Mouse (Mus musculus) embryonic stem cell, embryonic (primary cell): ENCODE data around the gene Polr3h.
"Not testable (repeated sequence)": the region's sequence is repeated elsewhere in the genome, so short reads cannot be mapped to it uniquely, and the experiment has no call there.

Experiments
- CTCF ChIA-PET, 4 experiments: fragments of 300-600 bp in 2 of 4; fragments of 350-600 bp in 2 of 4; sonication (Branson Sonifier 250); formaldehyde crosslinking; loops; one replicate each; lab custom pipeline; 2022; ENCODE audit warnings: inconsistent platforms in 2 of 4; lab: Charles Lee
- POLR2A ChIA-PET, 4 experiments: fragments of 300-600 bp in 2 of 4; fragments of 350-600 bp in 2 of 4; sonication (Branson Sonifier 250); formaldehyde crosslinking; loops; one replicate each; lab custom pipeline; 2022; ENCODE audit warnings: antibody characterized with exemption in 4 of 4, inconsistent platforms in 1 of 4; lab: Charles Lee

Gene Polr3h

DNA sequence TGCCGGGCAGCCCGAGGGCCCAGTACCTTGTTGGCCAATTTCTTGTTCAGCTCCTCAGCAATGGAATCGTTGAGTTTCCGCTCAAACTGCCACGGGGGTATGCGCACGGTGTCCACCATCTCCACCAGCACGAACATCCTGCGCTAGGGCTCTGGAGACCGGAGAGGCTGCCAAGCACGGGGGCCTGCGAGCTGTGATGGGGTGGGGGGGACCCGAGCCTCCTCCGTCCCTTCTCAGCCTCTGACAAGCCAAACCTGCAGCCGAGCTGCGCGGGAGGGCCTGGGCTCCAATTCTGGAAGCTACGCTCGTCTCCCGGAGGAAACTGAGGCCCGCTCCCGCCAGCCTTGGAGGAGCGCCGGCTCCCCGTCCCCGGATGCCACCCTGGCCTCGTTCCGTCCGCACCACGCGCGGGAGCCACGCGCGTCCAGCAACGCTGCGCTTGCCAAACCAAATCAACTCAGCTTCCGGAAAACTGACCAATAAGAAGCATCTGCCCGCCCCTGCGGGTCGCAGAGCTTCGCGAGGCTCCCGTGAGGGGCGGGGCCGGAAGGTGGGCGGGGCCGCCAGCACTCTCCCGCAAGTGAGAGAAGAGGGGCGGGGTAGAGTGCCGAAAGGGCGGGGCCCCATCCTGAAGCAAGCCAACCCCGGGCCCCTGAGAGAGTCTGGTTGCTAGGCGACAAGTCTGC lies at the start of gene Polr3h:
Gene Polr3h, minus strand, starts transcription at position 481 of the 686 bp plus-strand sequence.
- ChIA-PET CTCF (interaction anchor here (0.5 to 3.2 kb wide), 38 partner anchors 8 to 478 kb away, joined by 3 to 16 read pairs (median 4); partner anchors contain the start of genes Pmm1 (in 3 of the 4), Csdc2 (in 2 of the 4), Rangap1 (in 1 of the 4) and Tef (in 1 of the 4)), POLR2A (interaction anchor here (0.5 to 3.8 kb wide), 116 partner anchors 8 to 1216 kb away, joined by 3 to 37 read pairs (median 4); partner anchors contain the start of genes Csdc2 (in 3 of the 4), Pmm1 (in 3 of the 4), Aco2 (in 2 of the 4) and Phf5a (in 2 of the 4))

DNA sequence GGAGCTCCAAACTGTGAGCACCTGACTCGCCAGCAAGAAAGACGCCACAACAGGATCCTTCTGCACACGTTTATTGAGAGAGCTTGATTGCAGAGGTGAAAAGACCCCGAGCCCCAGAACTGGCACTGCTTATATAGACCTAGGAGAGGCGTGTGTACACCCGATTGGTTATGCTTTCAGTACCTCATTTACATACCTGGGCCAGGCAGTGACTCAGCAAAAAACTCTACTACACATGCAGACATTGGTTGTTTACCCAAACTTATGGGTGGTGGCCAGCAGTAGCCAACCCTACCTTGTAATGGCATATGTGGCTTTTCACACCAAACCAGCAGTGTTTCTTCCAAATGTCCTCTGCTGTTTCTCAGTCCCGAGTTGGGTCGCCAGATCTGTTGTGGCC lies 49.1 kb upstream of the Polr3h start:
- CTCF ChIA-PET, result not testable (repeated sequence)
- POLR2A ChIA-PET, result interaction anchor here in 3 of 4 experiments (1.0 to 7.3 kb wide), 9 partner anchors 9 to 41 kb away, joined by 3 to 58 read pairs (median 7); partner anchors contain the start of gene Pmm1 (in 3 of the 3)

DNA sequence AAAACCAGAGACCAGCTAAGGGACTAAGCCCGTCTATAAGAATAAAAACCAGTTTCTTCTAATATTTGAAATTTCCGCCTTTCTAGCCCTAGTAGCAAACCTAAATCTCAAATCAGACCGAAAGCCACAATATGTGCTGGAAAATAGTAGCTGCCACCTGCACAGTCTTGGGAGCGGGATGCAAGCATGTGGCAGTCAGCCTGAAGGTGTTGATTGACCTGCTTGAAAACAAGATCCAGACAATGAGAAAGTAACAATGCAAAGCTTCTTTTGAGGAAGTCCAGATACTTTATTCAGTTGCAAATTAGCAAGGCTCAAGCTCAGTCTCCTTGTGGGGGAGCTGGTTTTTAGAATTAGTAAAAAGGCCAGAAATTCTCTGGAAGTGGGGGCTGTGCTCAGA lies 44.5 kb upstream of the Polr3h start:
- ChIA-PET POLR2A (interaction anchor here in 3 of 4 experiments (0.6 to 8.3 kb wide), 22 partner anchors 10 to 372 kb away, joined by 3 to 151 read pairs (median 4); partner anchors contain the start of genes Pmm1 (in 3 of the 3), 1700029P11Rik (in 2 of the 3), Cenpm (in 1 of the 3) and Polr3h (in 1 of the 3)), CTCF (interaction anchor here in 2 of 4 experiments (1.9 to 3.3 kb wide), 4 partner anchors 10 to 14 kb away, joined by 6 to 21 read pairs (median 12); partner anchors contain the start of gene Pmm1 (in 2 of the 2))

DNA sequence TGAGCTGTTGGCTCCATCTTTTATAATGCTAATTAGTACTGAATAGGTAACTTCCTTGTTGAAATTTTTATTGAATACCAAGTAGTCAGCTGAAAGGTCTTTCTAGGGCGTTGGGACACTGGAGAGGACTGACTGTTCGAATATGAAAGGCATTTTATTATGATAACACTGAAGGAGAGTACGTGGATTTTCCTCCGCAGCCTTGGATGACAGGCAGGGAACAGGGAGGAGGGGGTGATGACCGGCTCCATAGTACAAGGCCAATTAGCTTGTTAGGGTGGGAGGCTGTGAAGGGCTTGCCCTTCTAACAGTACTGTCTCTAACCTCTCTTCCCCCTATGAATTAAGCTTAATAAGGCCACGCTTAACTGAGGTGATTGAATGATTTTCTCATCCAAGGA lies 43.6 kb upstream of the Polr3h start:
- POLR2A ChIA-PET, result interaction anchor here (0.6 to 8.3 kb wide), 43 partner anchors 9 to 276 kb away, joined by 3 to 151 read pairs (median 4); partner anchors contain the start of genes Pmm1 (in 4 of the 4), 1700029P11Rik (in 3 of the 4), Polr3h (in 3 of the 4) and Cenpm (in 1 of the 4)
- CTCF ChIA-PET, result interaction anchor here in 2 of 4 experiments (1.9 to 3.3 kb wide), 4 partner anchors 9 to 13 kb away, joined by 6 to 21 read pairs (median 12); partner anchors contain the start of gene Pmm1 (in 2 of the 2)

DNA sequence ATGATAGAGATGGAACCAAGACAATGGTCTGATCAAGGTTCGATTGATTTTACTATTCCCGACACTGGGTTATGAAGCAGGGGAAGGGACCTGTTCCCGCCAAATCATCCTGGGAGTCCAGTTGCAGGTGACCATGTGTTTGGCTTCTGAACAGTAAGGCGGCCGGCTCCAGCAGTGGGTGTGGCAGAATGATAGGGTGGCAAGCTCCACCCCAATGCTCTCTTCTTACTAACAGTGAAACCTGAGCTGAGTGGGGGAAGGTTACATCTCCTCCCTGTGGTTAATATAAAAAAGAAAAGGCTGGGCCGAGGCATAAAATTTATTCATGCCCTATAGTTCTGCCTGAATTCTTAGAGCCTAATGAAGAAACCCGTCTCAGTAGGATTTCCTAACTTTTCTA lies 43.1 kb upstream of the Polr3h start:
- POLR2A ChIA-PET, result interaction anchor here (0.6 to 8.3 kb wide), 46 partner anchors 9 to 1753 kb away, joined by 3 to 151 read pairs (median 4); partner anchors contain the start of genes Pmm1 (in 4 of the 4), 1700029P11Rik (in 3 of the 4), Polr3h (in 3 of the 4) and Cenpm (in 1 of the 4)
- CTCF ChIA-PET, result interaction anchor here in 3 of 4 experiments (1.2 to 3.3 kb wide), 6 partner anchors 9 to 12 kb away, joined by 4 to 21 read pairs (median 8); partner anchors contain the start of gene Pmm1 (in 3 of the 3)

DNA sequence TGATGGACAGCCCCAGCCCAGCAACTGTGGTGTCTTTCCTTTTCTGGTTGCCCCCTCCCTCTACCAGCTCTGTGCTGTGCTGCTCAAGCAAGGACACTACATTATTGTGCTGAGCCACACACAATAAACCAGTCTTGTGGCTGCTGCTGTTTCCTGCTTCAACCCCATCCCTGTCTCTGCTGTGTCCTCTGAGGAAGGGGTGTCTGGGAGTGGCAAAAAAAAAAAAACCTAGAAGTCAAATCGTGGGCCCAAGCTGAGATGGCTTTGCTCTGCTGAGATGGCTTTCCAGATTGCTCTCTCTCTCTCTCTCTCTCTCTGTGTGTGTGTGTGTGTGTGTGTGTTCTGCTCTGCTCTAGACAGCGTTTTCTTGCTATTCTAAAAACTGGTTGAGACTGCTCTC lies 42.4 kb upstream of the Polr3h start:
- POLR2A ChIA-PET, result interaction anchor here (0.7 to 8.3 kb wide), 33 partner anchors 8 to 1753 kb away, joined by 3 to 151 read pairs (median 6); partner anchors contain the start of genes Pmm1 (in 4 of the 4), 1700029P11Rik (in 3 of the 4), Polr3h (in 2 of the 4) and Xrcc6 (in 1 of the 4)
- CTCF ChIA-PET, result interaction anchor here in 3 of 4 experiments (0.6 to 3.3 kb wide), 7 partner anchors 8 to 435 kb away, joined by 4 to 21 read pairs (median 6); partner anchors contain the start of gene Pmm1 (in 3 of the 3)

DNA sequence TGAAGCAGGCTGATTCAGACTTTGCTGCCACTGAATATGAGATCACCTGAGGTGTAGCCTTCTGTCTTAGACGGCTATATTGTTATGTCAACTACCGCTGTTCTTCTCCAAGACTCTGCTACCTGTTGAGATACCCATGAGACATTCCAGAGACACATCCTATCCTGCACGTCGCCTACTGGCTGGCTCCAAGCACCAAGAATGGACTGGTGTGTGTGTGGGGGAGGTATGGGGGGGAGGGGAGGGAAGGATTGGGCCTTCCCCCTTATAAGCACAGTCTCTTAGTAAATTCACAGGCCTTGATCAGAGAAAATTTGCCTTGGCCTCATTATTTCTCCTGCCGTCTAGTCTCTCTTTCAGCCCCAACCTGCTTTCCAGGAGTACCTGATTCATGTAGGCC lies 41.8 kb upstream of the Polr3h start:
- POLR2A ChIA-PET, result interaction anchor here (0.7 to 8.3 kb wide), 16 partner anchors 8 to 163 kb away, joined by 3 to 151 read pairs (median 14); partner anchors contain the start of genes 1700029P11Rik (in 3 of the 4), Pmm1 (in 2 of the 4) and Polr3h (in 1 of the 4)
- CTCF ChIA-PET, result interaction anchor here in 3 of 4 experiments (0.6 to 3.3 kb wide), 7 partner anchors 7 to 434 kb away, joined by 4 to 21 read pairs (median 6); partner anchors contain the start of gene Pmm1 (in 3 of the 3)

DNA sequence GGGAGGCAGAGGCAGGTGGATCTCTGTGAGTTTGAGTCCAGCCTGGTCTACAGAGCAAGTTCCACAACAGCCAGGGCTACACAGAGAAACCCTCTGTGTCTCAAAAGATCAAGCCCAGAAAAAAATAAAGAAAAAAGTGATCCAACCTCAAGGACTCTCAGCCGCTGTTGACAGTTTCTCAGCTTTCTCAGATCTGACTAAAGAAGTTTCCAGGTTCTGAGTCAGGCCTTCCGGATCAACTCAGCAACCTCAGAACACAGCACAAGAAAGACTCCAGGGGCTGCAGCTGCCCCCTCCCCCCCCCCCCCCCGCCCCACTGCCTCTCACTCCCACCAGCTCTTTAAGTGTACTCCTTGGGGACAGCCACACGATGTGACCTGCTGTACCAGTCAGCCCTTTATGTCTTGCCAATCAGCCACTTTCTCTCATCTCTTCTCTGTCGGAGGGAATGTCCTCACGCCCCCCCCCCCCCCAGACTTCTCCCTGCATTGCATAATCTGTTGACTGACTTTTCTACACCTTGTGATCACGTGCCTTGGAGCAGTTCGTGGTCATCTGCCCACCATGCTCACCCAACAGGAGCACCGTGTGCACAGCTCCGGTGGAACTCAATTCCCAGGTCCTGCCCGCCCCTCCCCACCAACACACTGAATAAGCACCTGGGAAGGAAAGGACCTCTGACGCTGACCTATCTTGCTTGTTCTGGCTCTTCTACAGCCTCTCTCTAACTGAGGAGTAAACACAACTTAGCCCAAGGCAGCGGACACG lies 40.2 kb upstream of the Polr3h start:
- CTCF ChIA-PET, result interaction anchor here in 3 of 4 experiments (0.5 to 2.8 kb wide), 7 partner anchors 9 to 1313 kb away, joined by 3 to 18 read pairs (median 4); no protein-coding TSS in a partner anchor
- POLR2A ChIA-PET, result interaction anchor here in 3 of 4 experiments (0.6 to 8.3 kb wide), 40 partner anchors 9 to 1891 kb away, joined by 3 to 151 read pairs (median 5); partner anchors contain the start of genes 1700029P11Rik (in 2 of the 3), Csdc2 (in 1 of the 3), Srebf2 (in 1 of the 3) and Xrcc6 (in 1 of the 3)

DNA sequence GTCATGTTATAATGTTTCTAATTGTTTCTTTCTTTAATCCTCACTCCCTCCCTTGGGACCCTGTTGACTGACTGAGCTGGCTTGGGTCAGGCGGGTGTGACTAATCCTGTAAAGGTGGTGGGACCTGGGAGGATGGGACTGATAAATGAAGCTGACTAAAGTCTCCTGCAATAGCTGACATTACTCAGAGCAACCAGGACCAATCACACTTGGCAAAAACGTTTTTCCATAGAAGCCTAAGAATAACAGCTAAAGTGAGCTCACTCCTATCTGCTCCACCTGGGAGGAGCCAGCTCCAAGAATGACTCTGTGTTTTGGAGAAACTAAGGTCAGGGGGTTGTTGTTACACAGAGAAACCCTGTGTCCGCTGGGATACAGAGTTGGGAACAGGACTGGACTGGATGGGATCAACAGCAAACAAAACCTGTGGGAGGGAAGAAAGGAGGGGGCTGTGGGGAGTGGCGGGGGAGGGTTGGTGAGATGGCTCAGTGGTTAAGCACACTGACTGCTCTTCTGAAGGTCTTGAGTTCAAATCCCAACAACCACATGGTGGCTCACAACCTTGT lies 39.0 kb upstream of the Polr3h start:
- CTCF ChIA-PET, result interaction anchor here in 3 of 4 experiments (0.7 to 2.8 kb wide), 12 partner anchors 8 to 294 kb away, joined by 3 to 18 read pairs (median 4); partner anchors contain the start of genes Polr3h (in 1 of the 3) and Tef (in 1 of the 3)
- POLR2A ChIA-PET, result interaction anchor here (0.5 to 8.3 kb wide), 62 partner anchors 8 to 1709 kb away, joined by 3 to 151 read pairs (median 5); partner anchors contain the start of genes 1700029P11Rik (in 3 of the 4), Polr3h (in 2 of the 4), Srebf2 (in 2 of the 4) and Naga (in 1 of the 4)

DNA sequence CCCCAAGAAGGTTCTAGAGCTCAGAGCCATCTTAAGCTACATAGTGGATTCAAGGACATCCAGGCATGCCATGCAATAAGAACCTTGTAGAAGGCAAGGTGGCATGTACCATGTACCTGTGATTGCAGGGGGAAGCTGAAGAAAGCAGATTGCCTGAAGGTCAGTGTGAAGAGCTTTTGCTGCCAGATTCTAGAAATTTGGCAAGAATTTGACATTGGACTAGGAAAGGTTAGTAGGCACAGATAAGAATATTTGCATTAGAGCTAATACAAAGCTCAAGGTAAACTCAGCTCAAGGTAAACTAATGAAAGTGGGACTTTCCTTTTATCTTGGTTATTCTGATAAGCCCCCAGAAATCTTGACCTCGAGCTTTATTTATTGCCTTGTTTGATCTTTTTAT lies 38.2 kb upstream of the Polr3h start:
- POLR2A ChIA-PET, result interaction anchor here (0.5 to 8.3 kb wide), 47 partner anchors 7 to 1540 kb away, joined by 3 to 151 read pairs (median 5); partner anchors contain the start of genes 1700029P11Rik (in 3 of the 4), Srebf2 (in 2 of the 4), Naga (in 1 of the 4) and Pheta2 (in 1 of the 4)

DNA sequence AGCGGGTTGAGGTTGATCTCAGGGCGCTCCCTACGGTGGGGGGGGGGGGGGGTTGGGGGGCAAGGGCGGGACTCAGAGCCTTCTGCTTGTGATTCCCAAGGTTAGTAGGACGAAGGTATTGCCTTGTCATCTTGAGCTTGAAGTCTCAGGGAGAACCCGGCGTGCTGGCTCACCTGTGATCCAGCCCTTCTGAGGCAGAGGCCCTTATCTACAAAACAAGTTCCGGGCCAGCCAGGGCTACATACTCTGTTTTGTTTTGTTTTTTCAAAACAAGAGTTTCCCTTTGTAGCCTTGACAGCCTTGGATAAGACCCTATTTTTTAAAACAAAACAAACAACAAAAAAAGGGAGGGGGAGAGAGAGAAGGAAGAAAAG lies 35.0 kb upstream of the Polr3h start:
- CTCF ChIA-PET, result interaction anchor here (0.6 to 3.0 kb wide), 31 partner anchors 8 to 1276 kb away, joined by 3 to 21 read pairs (median 6); partner anchors contain the start of genes Polr3h (in 2 of the 4), Xrcc6 (in 2 of the 4), Csdc2 (in 1 of the 4) and Cyb5r3 (in 1 of the 4)
- POLR2A ChIA-PET, result interaction anchor here (0.6 to 8.9 kb wide), 92 partner anchors 8 to 1658 kb away, joined by 3 to 121 read pairs (median 5); partner anchors contain the start of genes 1700029P11Rik (in 3 of the 4), Polr3h (in 3 of the 4), Srebf2 (in 3 of the 4) and Csdc2 (in 2 of the 4)

More for the DNA sequence above, 38.2 kb upstream of the Polr3h start:
- CTCF ChIA-PET, result interaction anchor here in 3 of 4 experiments (0.6 to 1.8 kb wide), 8 partner anchors 8 to 298 kb away, joined by 3 to 7 read pairs (median 3); no protein-coding TSS in a partner anchor

DNA sequence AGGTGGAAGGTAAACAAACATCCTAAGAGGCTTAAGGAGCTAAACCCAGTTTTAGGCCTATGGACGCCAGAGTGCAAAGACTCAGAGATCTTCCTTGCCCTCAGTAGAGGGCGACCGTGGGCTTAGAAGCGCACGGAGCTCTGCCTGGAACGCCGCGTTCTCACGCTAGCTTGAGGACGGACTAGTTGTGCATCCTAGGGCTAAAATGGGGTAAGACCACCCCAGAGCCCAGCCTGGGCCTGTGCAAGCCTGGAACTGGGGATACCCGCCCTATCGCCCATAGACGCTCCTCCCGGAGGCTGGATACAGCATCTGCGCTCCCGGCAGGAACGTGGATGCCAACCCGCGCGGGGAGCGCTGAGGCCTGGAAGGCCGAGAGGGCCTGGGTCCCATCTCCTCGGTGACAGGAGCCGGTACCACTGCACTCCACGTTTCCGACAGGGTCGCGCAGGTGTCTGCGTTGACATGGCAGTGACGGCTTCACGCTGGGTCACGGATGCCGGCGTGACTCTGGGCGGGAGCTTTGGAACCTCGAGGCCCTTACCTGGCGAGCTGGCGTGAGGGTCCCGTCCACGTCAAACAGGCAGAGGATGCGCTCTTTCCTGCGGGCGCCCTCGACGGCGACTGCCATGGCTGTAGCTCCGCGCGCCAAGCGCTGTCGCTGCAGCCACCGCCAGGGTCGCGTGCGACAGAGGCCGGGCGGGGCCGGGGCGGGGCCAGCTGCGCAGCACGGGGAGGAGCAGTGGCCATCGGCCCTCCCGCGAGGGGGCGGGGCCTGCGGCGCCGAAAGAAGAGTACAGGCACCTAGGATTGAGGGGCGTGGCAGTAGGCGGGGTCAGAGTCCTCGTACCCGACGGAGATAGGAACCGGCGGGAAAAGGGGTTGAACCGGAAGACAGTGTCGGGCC lies 34.4 kb upstream of the Polr3h start, which contains the start of gene Pmm1:
Gene Pmm1, minus strand, starts transcription at position 760 of the 907 bp plus-strand sequence.
- ChIA-PET POLR2A (interaction anchor here (0.5 to 8.9 kb wide), 108 partner anchors 8 to 1877 kb away, joined by 3 to 121 read pairs (median 5); partner anchors contain the start of genes 1700029P11Rik (in 3 of the 4), Polr3h (in 3 of the 4), Srebf2 (in 3 of the 4) and Csdc2 (in 2 of the 4)), CTCF (interaction anchor here (0.6 to 3.0 kb wide), 53 partner anchors 8 to 1212 kb away, joined by 3 to 21 read pairs (median 4); partner anchors contain the start of genes Polr3h (in 3 of the 4), Xrcc6 (in 2 of the 4), 1700029P11Rik (in 1 of the 4) and Csdc2 (in 1 of the 4))

DNA sequence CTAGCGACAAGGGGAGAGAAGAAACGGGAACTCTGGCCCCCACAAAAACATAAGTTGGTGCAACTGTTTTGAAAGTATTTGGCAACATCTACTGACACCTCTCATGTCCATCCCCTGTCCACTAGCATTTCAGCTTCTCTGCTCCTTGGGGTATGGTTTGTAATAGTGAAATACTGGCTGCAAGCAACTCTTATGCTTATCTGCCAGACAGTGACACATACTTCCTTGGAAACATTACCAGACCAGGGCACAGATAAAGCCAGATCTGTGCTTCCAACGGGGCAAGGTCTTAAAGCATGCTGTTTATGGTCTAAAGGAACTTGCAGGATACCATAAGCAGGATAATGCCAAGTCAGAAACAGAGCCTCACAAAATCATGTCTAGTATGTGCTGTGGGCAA lies 32.9 kb upstream of the Polr3h start:
- ChIA-PET CTCF (interaction anchor here in 2 of 4 experiments (0.6 to 2.1 kb wide), 4 partner anchors 12 to 32 kb away, joined by 4 to 16 read pairs (median 11); partner anchors contain the start of genes Csdc2 (in 1 of the 2) and Polr3h (in 1 of the 2)), POLR2A (interaction anchor here in 3 of 4 experiments (0.8 to 8.9 kb wide), 14 partner anchors 8 to 188 kb away, joined by 3 to 121 read pairs (median 22); partner anchors contain the start of genes 1700029P11Rik (in 1 of the 3), Csdc2 (in 1 of the 3) and Srebf2 (in 1 of the 3))

DNA sequence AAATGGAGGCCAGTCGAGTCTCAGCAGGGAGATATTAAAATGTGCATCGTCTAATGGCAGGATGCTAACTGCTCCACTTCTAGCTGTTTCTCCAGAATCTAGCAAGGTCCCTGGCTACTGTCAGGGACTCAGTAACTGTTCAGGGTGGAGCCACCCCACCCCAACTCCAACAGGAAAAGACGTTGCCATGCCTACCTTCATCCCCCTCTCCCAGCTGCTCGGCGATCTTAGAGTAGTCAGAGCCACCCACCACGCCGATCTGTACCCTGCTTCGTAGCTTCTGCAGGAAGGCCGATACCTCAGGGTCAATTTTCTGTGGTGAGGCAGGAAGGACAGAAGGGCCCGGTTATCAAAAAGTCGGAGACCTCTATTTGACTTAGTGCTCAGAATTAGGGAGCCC lies 31.6 kb upstream of the Polr3h start:
- ChIA-PET POLR2A (interaction anchor here in 3 of 4 experiments (0.7 to 8.9 kb wide), 32 partner anchors 8 to 258 kb away, joined by 3 to 121 read pairs (median 5); partner anchors contain the start of genes 1700029P11Rik (in 1 of the 3) and Csdc2 (in 1 of the 3)), CTCF (interaction anchor here in 3 of 4 experiments (0.7 to 2.7 kb wide), 23 partner anchors 8 to 279 kb away, joined by 3 to 18 read pairs (median 4); partner anchors contain the start of genes 1700029P11Rik (in 1 of the 3) and Xrcc6 (in 1 of the 3))
